ENCODE assay signal across 9 mouse cellular contexts in the genomic region with DNA sequence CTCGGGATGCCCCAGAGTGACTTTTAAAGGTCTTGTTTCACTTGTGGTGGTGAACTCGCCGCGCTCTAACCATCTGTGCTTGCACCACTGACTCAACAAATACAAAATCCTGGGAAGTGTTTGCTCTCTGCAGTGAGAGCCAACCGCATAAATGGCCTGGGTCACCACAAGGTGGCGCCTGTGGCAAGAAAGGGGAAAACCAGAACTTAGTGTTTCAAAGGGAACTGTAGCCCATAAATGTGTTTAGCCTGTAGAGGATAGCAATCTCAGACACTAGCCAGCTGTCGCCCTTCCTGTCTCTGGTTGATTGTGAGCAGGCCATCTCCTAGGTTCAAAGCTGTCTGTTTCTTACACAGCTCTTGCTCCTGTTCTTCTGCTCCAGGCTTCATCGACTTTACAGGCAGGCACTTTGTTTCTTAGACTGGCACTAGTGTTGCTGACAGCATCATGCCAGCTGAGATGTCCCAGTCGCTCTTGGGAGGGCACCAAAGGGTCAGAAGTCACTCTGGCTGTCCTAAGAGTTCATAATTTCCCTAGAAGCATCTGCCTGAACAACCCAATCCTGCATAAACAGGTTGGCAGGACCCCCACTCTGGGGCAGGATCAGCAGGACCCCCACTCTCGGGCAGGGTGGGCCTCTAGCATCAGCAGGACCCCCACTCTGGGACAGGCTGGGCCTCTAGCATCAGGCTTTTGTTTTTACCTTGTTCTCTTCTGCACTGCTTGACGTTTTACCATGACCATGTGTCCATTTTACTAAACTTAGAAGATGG. TPM values are rescaled to one million over a fixed set of nuclear protein-coding genes. Genes with fewer than 3 reads are reported as not detected.
DNase-seq lines count a peak whose midpoint lies in the region; ATAC-seq lines count a peak whose summit lies in the region.
"Had no signal": no experiment of that assay in that cellular context is flagged by ENCODE, and none has a peak within 500 bp of the region (broad histone marks: within the 10 kb centered on the region; RNA-seq: fewer than 3 reads in every experiment).

No protein-coding gene starts in this region.

- no peaks in the 10 kb centered on the region for H3K27me3 ChIP-seq in intestine, embryonic 15.5 days (replicated peaks)
- H3K27me3 ChIP-seq in midbrain, embryonic 11.5 days (ENCODE audit: control insufficient read depth, insufficient read depth, low read length), result no peaks in the 10 kb centered on the region

- intact Hi-C loops in gastrocnemius, postnatal 36 days (cut with DNase I), result loop anchor here (2.0 kb wide), 1 partner anchor 76 kb away; no protein-coding TSS in a partner anchor
- intact Hi-C loops in left cerebral cortex, postnatal 25 days (cut with DNase I), result loop anchor here (1.0 to 2.0 kb wide), 2 partner anchors 42 to 78 kb away; a partner anchor contains a TSS

- no peak overlapping the region for H3K9ac ChIP-seq in intestine, embryonic 15.5 days
- H3K9ac ChIP-seq in midbrain, embryonic 11.5 days (ENCODE audit: low read length), result no peak overlapping the region

- peak; percentile 80 for DNase-seq in embryo, embryonic 10 days (ENCODE audit: low spot score)
- peak; percentile 53 to 61 for DNase-seq in gastrocnemius, postnatal 36 days
- peak; percentile 72 to 82 for DNase-seq in left cerebral cortex, postnatal 25 days (ENCODE audit: low spot score in 2 of 2)
- peak; percentile 97 for DNase-seq in midbrain, embryonic 11.5 days (ENCODE audit: low spot score, missing footprints)
- peak; percentile 82 for DNase-seq in right cerebral cortex, postnatal 4 days
- DNase-seq in urinary bladder, postnatal 4 days (ENCODE audit: low spot score in 2 of 2), result peak; percentile 65 to 89

- peak; percentile 89 for ATAC-seq in activated CD4-positive, CD25-positive, alpha-beta regulatory T cell, adult 4 months
- peak; percentile 88 for ATAC-seq in intestine, embryonic 15.5 days
- ATAC-seq in midbrain, embryonic 11.5 days (ENCODE audit: low FRiP score), result peak; percentile 71

- no peaks in the 10 kb centered on the region for H3K9me3 ChIP-seq in intestine, embryonic 15.5 days
- no peaks in the 10 kb centered on the region for H3K9me3 ChIP-seq in midbrain, embryonic 11.5 days (ENCODE audit: control insufficient read depth, low read length)

- H3K4me1 ChIP-seq in intestine, embryonic 15.5 days (replicated peaks), result peaks cover 4% of the 10 kb centered on the region
- no peaks in the 10 kb centered on the region for H3K4me1 ChIP-seq in midbrain, embryonic 11.5 days (ENCODE audit: control insufficient read depth, insufficient read depth, low read length)

- no peak overlapping the region for H3K27ac ChIP-seq in intestine, embryonic 15.5 days
- no peak overlapping the region for H3K27ac ChIP-seq in midbrain, embryonic 11.5 days (ENCODE audit: low read depth, low read length)

- 42% methylated on average over 11 of the region's 11 CpGs for WGBS in intestine, embryonic 15.5 days
- 61% methylated on average over 11 of the region's 11 CpGs for WGBS in midbrain, embryonic 11.5 days

- H3K4me3 ChIP-seq in intestine, embryonic 15.5 days (replicated peaks), result no peak overlapping the region
- H3K4me3 ChIP-seq in midbrain, embryonic 11.5 days (ENCODE audit: low read depth, low read length), result no peak overlapping the region
- H3K4me3 ChIP-seq: myocyte had no signal

- no peak overlapping the region for H3K4me2 ChIP-seq in intestine, embryonic 15.5 days (replicated peaks)
- no peak overlapping the region for H3K4me2 ChIP-seq in midbrain, embryonic 11.5 days

- peaks cover 4% of the 10 kb centered on the region; the same call in 1 of the 2 replicates for H3K36me3 ChIP-seq in intestine, embryonic 15.5 days
- H3K36me3 ChIP-seq in midbrain, embryonic 11.5 days (ENCODE audit: control insufficient read depth, insufficient read depth, low read length), result peaks cover 7% of the 10 kb centered on the region

RNA-seq across cellular contexts. Expression of a gene that starts 13.2 kb away (rescaled TPM):
- polyA plus RNA-seq in activated CD4-positive, CD25-positive, alpha-beta regulatory T cell, adult 4 months (2017; shearing (Covaris generic)), result 10 to 100 TPM; 32.4 to 36.9 TPM
- total RNA-seq in gastrocnemius, postnatal 36 days (2021), result 1 to 10 TPM; 2.6 to 4.3 TPM
- 33.5 and 37.2 TPM in 2 replicates for polyA plus RNA-seq in intestine, embryonic 15.5 days (2015; fragmentation: Nextera tagmentation; extraction: Ambion mirVana)
- total RNA-seq in left cerebral cortex, postnatal 25 days (2021), result 10 to 100 TPM; 19.4 to 20.6 TPM
- polyA plus RNA-seq in midbrain, embryonic 11.5 days (2014; fragmentation: Nextera tagmentation; extraction: Ambion mirVana), result 93.1 and 98.3 TPM in 2 replicates

RNA-seq across cellular contexts. Expression of a gene that starts 13.4 kb away (rescaled TPM):
- polyA plus RNA-seq in activated CD4-positive, CD25-positive, alpha-beta regulatory T cell, adult 4 months (2017; shearing (Covaris generic)), result not detected
- total RNA-seq in gastrocnemius, postnatal 36 days (2021), result under 1 TPM in 1 of 2 experiments, not detected in 1; 0.12 TPM
- 0.11 and 0.20 TPM in 2 replicates for polyA plus RNA-seq in intestine, embryonic 15.5 days (2015; fragmentation: Nextera tagmentation; extraction: Ambion mirVana)
- under 1 TPM; 0.16 to 0.30 TPM for total RNA-seq in left cerebral cortex, postnatal 25 days (2021)
- 0.08 and 0.30 TPM in 2 replicates for polyA plus RNA-seq in midbrain, embryonic 11.5 days (2014; fragmentation: Nextera tagmentation; extraction: Ambion mirVana)

RNA-seq across cellular contexts. Expression of a gene that starts 42.4 kb away (rescaled TPM):
- polyA plus RNA-seq in activated CD4-positive, CD25-positive, alpha-beta regulatory T cell, adult 4 months (2017; shearing (Covaris generic)), result 1 to 10 TPM; 2.4 to 4.3 TPM
- total RNA-seq in gastrocnemius, postnatal 36 days (2021), result 1 to 10 TPM; 8.8 to 9.9 TPM
- 3.4 TPM in 2 replicates for polyA plus RNA-seq in intestine, embryonic 15.5 days (2015; fragmentation: Nextera tagmentation; extraction: Ambion mirVana)
- 10 to 100 TPM; 13.3 to 14.3 TPM for total RNA-seq in left cerebral cortex, postnatal 25 days (2021)
- 17.0 and 17.1 TPM in 2 replicates for polyA plus RNA-seq in midbrain, embryonic 11.5 days (2014; fragmentation: Nextera tagmentation; extraction: Ambion mirVana)
